In the genomic region with DNA sequence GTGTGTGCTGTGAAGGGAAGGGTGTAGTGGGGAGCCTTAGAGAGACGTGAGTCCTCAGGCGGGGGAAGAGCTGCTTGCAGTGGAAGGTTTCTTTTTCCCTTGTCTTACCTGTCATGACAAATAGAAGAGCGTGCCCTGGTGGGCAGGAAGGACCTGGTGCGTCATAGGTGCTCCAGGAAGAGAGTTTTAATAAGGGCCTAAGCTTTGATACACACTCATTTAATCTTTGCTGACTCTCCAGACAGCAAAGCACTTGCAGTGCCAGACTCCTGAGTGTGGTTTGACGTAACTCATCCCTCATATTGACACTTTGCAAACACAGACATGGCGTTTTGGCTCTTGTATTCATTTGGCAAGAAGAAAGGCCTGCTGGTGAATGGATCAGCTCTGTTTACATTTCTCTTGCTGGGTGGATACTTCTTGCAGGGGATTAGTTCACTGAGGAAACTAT, we compare ENCODE assay signal across 11 mouse cellular contexts. TPM values are rescaled to one million over a fixed set of nuclear protein-coding genes. Genes with fewer than 3 reads are reported as not detected.
A peak's percentile ranks its signal among the peaks of the same experiment; 100 is the strongest.
DNase-seq lines count a peak whose midpoint lies in the region; ATAC-seq and TF ChIP-seq lines count a peak whose summit lies in the region.
"Had no signal": no experiment of that assay in that cellular context is flagged by ENCODE, and none has a peak within 500 bp of the region (broad histone marks: within the 10 kb centered on the region; RNA-seq: fewer than 3 reads in every experiment).

No protein-coding gene starts in this region.

- H3K4me1 ChIP-seq in forebrain, embryonic 14.5 days (ENCODE audit: control insufficient read depth, insufficient read depth, low read length), result no peaks in the 10 kb centered on the region
- H3K4me1 ChIP-seq in forebrain, postnatal 0 days (ENCODE audit: insufficient read depth), result no peaks in the 10 kb centered on the region
- H3K4me1 ChIP-seq in ES-Bruce4 (ENCODE audit: control insufficient read depth, insufficient read depth, low read length), result peaks cover 2% of the 10 kb centered on the region
- peaks cover 21% of the 10 kb centered on the region for H3K4me1 ChIP-seq in lung, adult 2 months (ENCODE audit: control insufficient read depth, insufficient read depth, low read length)

- peaks cover 28% of the 10 kb centered on the region for H3K36me3 ChIP-seq in forebrain, embryonic 14.5 days (ENCODE audit: control insufficient read depth, insufficient read depth, low read length)
- H3K36me3 ChIP-seq in forebrain, postnatal 0 days (ENCODE audit: insufficient read depth), result peaks cover 25% of the 10 kb centered on the region
- H3K36me3 ChIP-seq in ES-Bruce4 (ENCODE audit: control insufficient read depth, insufficient read depth, low read length, poor library complexity, severe bottlenecking), result peaks cover 14% of the 10 kb centered on the region

- no peak overlapping the region for H3K9ac ChIP-seq in forebrain, embryonic 14.5 days (ENCODE audit: low read length)
- H3K9ac ChIP-seq in forebrain, postnatal 0 days, result no peak overlapping the region
- H3K9ac ChIP-seq in ES-Bruce4 (ENCODE audit: low read depth, poor library complexity, severe bottlenecking), result no peak overlapping the region

- H3K4me3 ChIP-seq in forebrain, embryonic 14.5 days (ENCODE audit: low read depth, low read length), result no peak overlapping the region
- H3K4me3 ChIP-seq in forebrain, postnatal 0 days (ENCODE audit: low read depth, low read length), result no peak overlapping the region
- H3K4me3 ChIP-seq in ES-Bruce4 (ENCODE audit: low read depth, low read length), result no peak overlapping the region
- no peak overlapping the region for H3K4me3 ChIP-seq in lung, adult 2 months (replicated peaks; ENCODE audit: extremely low read depth, low read depth, low read length)
- H3K4me3 ChIP-seq: myocyte had no signal

- WGBS in forebrain, embryonic 14.5 days, result 68% methylated on average over 6 of the region's 6 CpGs
- 62% methylated on average over 6 of the region's 6 CpGs for WGBS in forebrain, postnatal 0 days
- WGBS in lung, adult 2 months, result 21% methylated on average over 6 of the region's 6 CpGs

- TF ChIP-seq EP300 in ES-Bruce4 (IDR thresholded peaks at IDR 0.05; ENCODE audit: insufficient read depth, low read depth, low read length), result no peak

- TF ChIP-seq POLR2A in ES-Bruce4 (IDR thresholded peaks at IDR 0.05; ENCODE audit: insufficient read depth, low read length), result no peak
- no peak for TF ChIP-seq POLR2A in lung, adult 2 months (IDR thresholded peaks at IDR 0.05; ENCODE audit: borderline replicate concordance, extremely low read depth, low read depth, low read length)

- no peaks in the 10 kb centered on the region for H3K27me3 ChIP-seq in forebrain, embryonic 14.5 days (replicated peaks; ENCODE audit: control insufficient read depth, insufficient read depth, low read length)
- no peaks in the 10 kb centered on the region for H3K27me3 ChIP-seq in forebrain, postnatal 0 days (ENCODE audit: insufficient read depth, low read length)
- H3K27me3 ChIP-seq in ES-Bruce4 (ENCODE audit: control insufficient read depth, insufficient read depth, low read length, poor library complexity, severe bottlenecking), result no peaks in the 10 kb centered on the region

- no peak for TF ChIP-seq CTCF in forebrain, postnatal 0 days (IDR thresholded peaks at IDR 0.05; ENCODE audit: low read depth)
- TF ChIP-seq CTCF in ES-Bruce4 (IDR thresholded peaks at IDR 0.05; ENCODE audit: low read depth, low read length), result no peak
- no peak for TF ChIP-seq CTCF in lung, adult 2 months (IDR thresholded peaks at IDR 0.05; ENCODE audit: insufficient read depth, low read length)

- no peak overlapping the region for H3K4me2 ChIP-seq in forebrain, embryonic 14.5 days (ENCODE audit: low read length)
- H3K4me2 ChIP-seq in forebrain, postnatal 0 days (ENCODE audit: low read depth), result no peak overlapping the region

- H3K27ac ChIP-seq in forebrain, embryonic 14.5 days (ENCODE audit: low read depth, low read length), result no peak overlapping the region
- no peak overlapping the region for H3K27ac ChIP-seq in forebrain, postnatal 0 days (ENCODE audit: low read depth, low read length)
- H3K27ac ChIP-seq in ES-Bruce4 (ENCODE audit: insufficient read depth, low read length), result 0 out of 2 replicates have a peak overlapping the region, but pooled peaks have one; percentile 31

- H3K9me3 ChIP-seq in forebrain, embryonic 14.5 days (replicated peaks; ENCODE audit: control insufficient read depth, low read length), result no peaks in the 10 kb centered on the region
- no peaks in the 10 kb centered on the region for H3K9me3 ChIP-seq in forebrain, postnatal 0 days (ENCODE audit: low read length)
- no peaks in the 10 kb centered on the region for H3K9me3 ChIP-seq in ES-Bruce4 (replicated peaks; ENCODE audit: control insufficient read depth, insufficient read depth, low read length, poor library complexity, severe bottlenecking)

- no peak for ATAC-seq in forebrain, embryonic 14.5 days
- no peak for ATAC-seq in forebrain, postnatal 0 days
- ATAC-seq: CD4-positive, CD25-positive, alpha-beta regulatory T cell, adult 4 months had no signal

- peak; percentile 38 for DNase-seq in forebrain, embryonic 14.5 days (ENCODE audit: low spot score)
- DNase-seq in forebrain, postnatal 0 days, result no peak
- DNase-seq in heart, adult 9 months (ENCODE audit: low spot score in 2 of 2), result peak; percentile 22 to 38
- DNase-seq in lung, adult 2 months, result peak; percentile 65
- no peak for DNase-seq in B cell, adult 2 months
- DNase-seq in frontal cortex, postnatal 36 days (ENCODE audit: low spot score in 2 of 2), result no peak
- no peak for DNase-seq in layer of hippocampus, adult 11-12 months (ENCODE audit: low spot score)
- DNase-seq: thymus, adult 2 months had no signal

RNA-seq across cellular contexts. Expression of a gene that starts 34.5 kb away (rescaled TPM):
- 51.3 and 71.4 TPM in 2 replicates for polyA plus RNA-seq in forebrain, embryonic 14.5 days (2014; fragmentation: Nextera tagmentation; extraction: Ambion mirVana)
- 89.6 and 106 TPM in 2 replicates for total RNA-seq in forebrain, postnatal 0 days (2014; rRNA removed)
- 39.3 and 59.1 TPM in 2 replicates for polyA plus RNA-seq in forebrain, postnatal 0 days (2015; fragmentation: Nextera tagmentation; extraction: Ambion mirVana)
- 141 and 159 TPM in 2 replicates for polyA plus RNA-seq in ES-Bruce4 (2011; ENCODE audit: insufficient read depth, insufficient read length, low read depth, missing spikeins)
- 163 and 183 TPM in 2 replicates for polyA plus RNA-seq in lung, adult 2 months (2012; rRNA removed)

RNA-seq across cellular contexts. Expression of a gene that starts 34.5 kb away (rescaled TPM):
- 17.9 and 23.3 TPM in 2 replicates for polyA plus RNA-seq in forebrain, embryonic 14.5 days (2014; fragmentation: Nextera tagmentation; extraction: Ambion mirVana)
- total RNA-seq in forebrain, postnatal 0 days (2014; rRNA removed), result 46.2 and 65.8 TPM in 2 replicates
- polyA plus RNA-seq in forebrain, postnatal 0 days (2015; fragmentation: Nextera tagmentation; extraction: Ambion mirVana), result 33.2 and 41.4 TPM in 2 replicates
- 37.3 and 43.1 TPM in 2 replicates for polyA plus RNA-seq in ES-Bruce4 (2011; ENCODE audit: insufficient read depth, insufficient read length, low read depth, missing spikeins)
- polyA plus RNA-seq in lung, adult 2 months (2012; rRNA removed), result 38.3 and 42.7 TPM in 2 replicates

RNA-seq across cellular contexts. Expression of a gene that starts 34.5 kb away (rescaled TPM):
- 101 and 110 TPM in 2 replicates for polyA plus RNA-seq in forebrain, embryonic 14.5 days (2014; fragmentation: Nextera tagmentation; extraction: Ambion mirVana)
- total RNA-seq in forebrain, postnatal 0 days (2014; rRNA removed), result 53.7 and 69.6 TPM in 2 replicates
- polyA plus RNA-seq in forebrain, postnatal 0 days (2015; fragmentation: Nextera tagmentation; extraction: Ambion mirVana), result 75.5 and 80.7 TPM in 2 replicates
- 112 and 122 TPM in 2 replicates for polyA plus RNA-seq in ES-Bruce4 (2011; ENCODE audit: insufficient read depth, insufficient read length, low read depth, missing spikeins)
- polyA plus RNA-seq in lung, adult 2 months (2012; rRNA removed), result 12.4 and 17.9 TPM in 2 replicates

Comparison
In these comparisons a context has a peak if more than half of its experiments do, and no peak if none do; other contexts are left out.
1. DNase-seq: peak in forebrain, embryonic 14.5 days (single experiment), heart, adult 9 months (2 of 2) and lung, adult 2 months (single experiment); none in forebrain, postnatal 0 days (single experiment), B cell, adult 2 months (0 of 2), frontal cortex, postnatal 36 days (0 of 2) and layer of hippocampus, adult 11-12 months (single experiment).